25 mouse cellular contexts compared by ENCODE assay signal in genomic region chr15:83829226-83829625, GRCm38 (mm10). TPM values are rescaled to one million over a fixed set of nuclear protein-coding genes. Genes with fewer than 3 reads are reported as not detected.
DNase-seq lines count a peak whose midpoint lies in the region; ATAC-seq and TF ChIP-seq lines count a peak whose summit lies in the region.
"Had no signal": no experiment of that assay in that cellular context is flagged by ENCODE, and none has a peak within 500 bp of the region (broad histone marks: within the 10 kb centered on the region; RNA-seq: fewer than 3 reads in every experiment).

No protein-coding gene starts in this region.

- TF ChIP-seq CTCF in left cerebral cortex, adult 2 months (IDR thresholded peaks at IDR 0.05) = no peak
- no peak for TF ChIP-seq CTCF in brain, embryonic 14.5 days (IDR thresholded peaks at IDR 0.05; ENCODE audit: borderline replicate concordance, extremely low read depth, insufficient read depth, insufficient read length)
- no peak for TF ChIP-seq CTCF in forebrain, postnatal 0 days (IDR thresholded peaks at IDR 0.05; ENCODE audit: low read depth)

- peaks cover 10% of the 10 kb centered on the region; the same call in 1 of the 2 replicates for H3K36me3 ChIP-seq in forebrain, postnatal 0 days (ENCODE audit: insufficient read depth)
- H3K36me3 ChIP-seq: embryonic facial prominence, embryonic 12.5 days; heart, embryonic 10.5 days; intestine, embryonic 15.5 days; limb, embryonic 12.5 days; liver, embryonic 12.5 days had no signal

- H3K4me3 ChIP-seq in left cerebral cortex, adult 2 months = no peak overlapping the region
- no peak overlapping the region for H3K4me3 ChIP-seq in forebrain, postnatal 0 days (ENCODE audit: low read depth, low read length)
- H3K4me3 ChIP-seq: embryonic facial prominence, embryonic 12.5 days; heart, embryonic 10.5 days; intestine, embryonic 15.5 days; limb, embryonic 12.5 days; liver, embryonic 12.5 days had no signal

- H3K27ac ChIP-seq in left cerebral cortex, adult 2 months = peak overlapping the region; percentile 70
- peak overlapping the region; percentile 79 for H3K27ac ChIP-seq in forebrain, postnatal 0 days (ENCODE audit: low read depth, low read length)
- H3K27ac ChIP-seq: embryonic facial prominence, embryonic 12.5 days; heart, embryonic 10.5 days; intestine, embryonic 15.5 days; limb, embryonic 12.5 days; liver, embryonic 12.5 days; stomach, postnatal 0 days had no signal

- 0 out of 2 replicates have a peak overlapping the region, but pooled peaks have one; percentile 1 for H3K9ac ChIP-seq in forebrain, postnatal 0 days
- H3K9ac ChIP-seq: embryonic facial prominence, embryonic 12.5 days; intestine, embryonic 15.5 days; limb, embryonic 12.5 days; liver, embryonic 12.5 days had no signal

- H3K4me2 ChIP-seq in forebrain, postnatal 0 days (ENCODE audit: low read depth) = no peak overlapping the region
- H3K4me2 ChIP-seq: embryonic facial prominence, embryonic 12.5 days; intestine, embryonic 15.5 days; limb, embryonic 12.5 days; liver, embryonic 12.5 days; midbrain, embryonic 11.5 days had no signal

- ATAC-seq in frontal cortex, adult (ENCODE audit: low TSS enrichment) = peak; percentile 60
- peak; percentile 88 for ATAC-seq in forebrain, postnatal 0 days
- ATAC-seq: intestine, embryonic 15.5 days; liver, embryonic 12.5 days had no signal

- TF ChIP-seq POLR2A in brain, embryonic 14.5 days (IDR thresholded peaks at IDR 0.05; ENCODE audit: borderline replicate concordance, extremely low read depth, insufficient read depth, insufficient read length, poor library complexity, severe bottlenecking) = no peak

- H3K4me1 ChIP-seq in forebrain, postnatal 0 days (ENCODE audit: insufficient read depth) = peaks cover 31% of the 10 kb centered on the region
- H3K4me1 ChIP-seq: embryonic facial prominence, embryonic 12.5 days; intestine, embryonic 15.5 days; limb, embryonic 12.5 days; liver, embryonic 12.5 days had no signal

- 31% methylated on average over 13 of the region's 13 CpGs for WGBS in forebrain, postnatal 0 days

- DNase-seq in frontal cortex, postnatal 14 days (ENCODE audit: low spot score in 2 of 2) = no peak
- no peak for DNase-seq in left cerebral cortex, adult 2 months (ENCODE audit: extremely low spot score in 1 of 2, low spot score in 2 of 2)
- DNase-seq in left cerebral cortex, adult 9 months (ENCODE audit: low spot score in 2 of 2) = no peak
- DNase-seq in brain, embryonic 14.5 days (ENCODE audit: low read depth) = peak; percentile 73
- peak; percentile 83 for DNase-seq in forebrain, postnatal 0 days
- no peak for DNase-seq in adrenal gland, adult 2 months
- DNase-seq: cerebellum, adult 2 months; cerebellum, postnatal 25 days; heart, postnatal 4 days; kidney, adult 8-10 months; kidney, postnatal 10 days; lung, adult 18-20 months; thymus, adult 2 months had no signal

- no peaks in the 10 kb centered on the region for H3K27me3 ChIP-seq in forebrain, postnatal 0 days (ENCODE audit: insufficient read depth, low read length)
- H3K27me3 ChIP-seq: embryonic facial prominence, embryonic 12.5 days; intestine, embryonic 15.5 days; limb, embryonic 12.5 days; liver, embryonic 12.5 days had no signal

- intact Hi-C loops in left cerebral cortex, adult 2 months (cut with DNase I) = no loop called here

- no peaks in the 10 kb centered on the region for H3K9me3 ChIP-seq in forebrain, postnatal 0 days (ENCODE audit: low read length)
- H3K9me3 ChIP-seq: embryonic facial prominence, embryonic 12.5 days; heart, embryonic 10.5 days; intestine, embryonic 15.5 days; limb, embryonic 12.5 days had no signal

RNA-seq across cellular contexts. Expression of gene Mpped1, which starts 50.0 kb away (rescaled TPM):
- total RNA-seq in left cerebral cortex, adult 2 months (2021) = 100 to 1,000 TPM; 201 to 208 TPM
- polyA plus RNA-seq in brain, embryonic 14.5 days (2012; rRNA removed) = 51.5 and 124 TPM in 2 replicates
- total RNA-seq in forebrain, postnatal 0 days (2014; rRNA removed) = 352 and 534 TPM in 2 replicates
- 227 and 361 TPM in 2 replicates for polyA plus RNA-seq in forebrain, postnatal 0 days (2015; fragmentation: Nextera tagmentation; extraction: Ambion mirVana)
- not detected for total RNA-seq in adrenal gland, adult 2 months (2021)
- polyA plus RNA-seq in adrenal gland, adult 2 months (2012; rRNA removed) = not detected in 2 replicates
- total RNA-seq: gastrocnemius, adult 8-10 months; granulocyte monocyte progenitor cell, adult 5-6 weeks; heart, postnatal 4 days; megakaryocyte progenitor cell, adult 5-6 weeks; monocyte, adult 5-6 weeks had no signal

Comparison
In these comparisons a context has a peak if more than half of its experiments do, and no peak if none do; other contexts are left out.
1. DNase-seq: peak in brain, embryonic 14.5 days (single experiment) and forebrain, postnatal 0 days (single experiment); none in frontal cortex, postnatal 14 days (0 of 2), left cerebral cortex, adult 2 months (0 of 2), left cerebral cortex, adult 9 months (0 of 2) and adrenal gland, adult 2 months (single experiment).
2. RNA of gene Mpped1, which starts 50.0 kb away (total RNA-seq): 352 to 534 TPM in forebrain, postnatal 0 days and 201 to 208 TPM in left cerebral cortex, adult 2 months; not detected in adrenal gland, adult 2 months; every median in the first group is over 100 times any median in the second.